Mouse (Mus musculus): ENCODE data around the gene Trim28.

DNA sequence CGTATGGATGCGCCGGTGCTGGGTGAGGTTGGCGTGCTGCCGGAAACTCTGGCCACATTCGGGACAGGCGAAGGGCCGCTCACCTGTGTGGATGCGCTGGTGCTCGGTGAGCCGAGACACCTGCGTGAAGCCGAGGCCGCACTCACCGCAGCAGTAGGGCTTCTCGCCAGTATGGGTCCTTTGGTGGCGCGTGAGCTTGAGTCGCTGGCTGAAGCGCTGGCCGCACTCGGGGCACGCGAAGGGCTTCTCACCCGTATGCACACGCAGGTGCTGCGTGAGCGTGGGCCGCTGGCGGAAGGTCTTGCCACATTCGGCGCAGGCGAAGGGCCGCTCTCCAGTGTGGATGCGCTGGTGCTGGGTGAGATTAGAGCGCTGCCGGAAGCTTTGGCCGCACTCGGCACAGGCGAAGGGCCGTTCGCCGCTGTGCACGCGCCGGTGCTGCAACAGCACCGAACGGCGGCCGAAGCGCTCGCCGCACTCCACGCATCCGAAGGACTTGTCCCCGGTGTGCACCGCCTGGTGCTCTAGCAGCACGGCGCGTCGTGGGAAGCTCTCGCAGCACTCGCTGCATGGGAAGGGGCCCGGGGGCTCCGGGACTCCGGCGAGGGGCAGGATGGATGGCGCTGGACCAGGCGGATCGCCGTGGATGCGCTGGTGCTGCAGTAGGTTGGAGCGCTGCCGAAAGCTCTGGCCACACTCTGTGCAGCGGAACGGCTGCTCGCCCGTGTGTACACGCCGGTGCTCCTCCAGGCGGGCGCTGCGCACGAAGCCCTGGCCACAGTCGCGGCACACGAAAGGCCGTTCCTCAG lies 44.7 kb downstream of the Trim28 start:
- TF ChIP-seq CTCF (conservative IDR thresholded peaks at IDR 0.05; ENCODE audit: insufficient read depth, insufficient read length, low read depth, low read length): no peak
- TF ChIP-seq POLR2A (IDR thresholded peaks at IDR 0.05; ENCODE audit: low read depth, low read length): no peak

All from kidney, adult 2 months (tissue).